Mouse (Mus musculus) neutrophil, adult 5-6 weeks (primary cell): ENCODE measurements at regions not wholly inside any gene's neighbourhood (a gene's known extent, or its start where the extent isn't known, plus 50 kb on each side); places are given as distances from the start of the nearest gene placed in this dataset.

Experiments
- ATAC-seq: fragments of 151-379, 151-347 bp; 2 replicates; pipeline ENCODE4 v1.8.0; 2017; ENCODE audit warnings: mild to moderate bottlenecking, moderate TSS enrichment; ENCODE audit not compliant: insufficient number of reproducible peaks, poor library complexity, low FRiP score, severe bottlenecking; ENCODE audit errors: extremely low read depth

DNA sequence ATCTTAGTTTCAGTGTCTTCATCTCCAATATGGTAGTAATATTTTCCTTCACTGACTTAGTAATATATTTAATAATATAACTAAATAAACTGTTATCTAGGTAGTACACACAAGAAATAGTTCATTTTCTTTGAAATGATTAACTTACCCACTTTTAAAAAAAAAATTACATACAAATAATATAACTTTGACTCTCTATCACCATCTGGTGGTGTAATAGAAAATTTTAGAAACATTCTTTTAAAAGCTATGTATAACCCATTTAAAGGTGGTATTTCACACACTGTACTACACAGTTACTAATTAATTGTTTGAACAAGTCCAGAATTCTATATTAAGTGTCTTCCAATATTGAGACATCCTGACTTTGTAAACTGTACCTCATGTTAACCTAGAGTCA, 53.9 kb upstream of the Olfr266 start:
- 0 out of 2 replicates have a peak, but pooled peaks have one; percentile 33 for ATAC-seq

DNA sequence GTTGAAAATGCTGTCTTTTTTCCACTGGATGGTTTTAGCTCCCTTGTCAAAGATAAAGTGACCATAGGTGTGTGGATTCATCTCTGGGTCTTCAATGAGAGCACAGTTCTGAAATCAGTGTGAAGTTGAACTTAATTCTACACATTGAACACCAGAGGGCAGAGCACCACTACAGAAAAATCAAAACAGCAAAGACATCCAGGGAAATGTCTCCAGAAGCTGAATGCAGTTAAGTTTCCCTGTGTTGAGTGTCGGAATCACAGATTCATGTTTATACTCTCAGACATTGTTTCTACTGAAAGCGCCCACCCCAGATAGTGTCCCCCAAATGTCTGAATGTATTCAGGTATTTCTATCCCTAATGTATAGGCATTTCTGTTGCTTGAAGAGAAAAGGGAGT, 77.1 kb upstream of the Olfr266 start:
- ATAC-seq, result no peak

DNA sequence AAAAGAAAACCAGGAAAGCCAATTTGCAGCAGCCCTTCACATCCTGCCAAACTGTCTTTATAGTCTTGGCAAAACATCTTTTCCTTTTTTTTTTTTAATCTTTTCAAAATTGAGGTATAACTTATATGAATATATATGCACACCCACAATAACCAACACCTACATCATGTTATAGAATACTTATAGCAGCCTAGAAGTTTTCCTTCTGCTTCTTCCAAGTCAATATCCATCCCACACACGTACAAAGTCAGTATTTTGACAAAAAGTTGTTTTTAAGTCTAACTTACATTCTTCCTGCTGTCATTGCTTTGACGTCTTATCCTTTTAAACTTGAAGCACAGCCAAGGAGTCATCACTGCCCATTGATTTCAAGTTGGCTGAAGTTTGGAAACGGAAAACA, 80.6 kb upstream of the Olfr266 start:
- no peak for ATAC-seq

DNA sequence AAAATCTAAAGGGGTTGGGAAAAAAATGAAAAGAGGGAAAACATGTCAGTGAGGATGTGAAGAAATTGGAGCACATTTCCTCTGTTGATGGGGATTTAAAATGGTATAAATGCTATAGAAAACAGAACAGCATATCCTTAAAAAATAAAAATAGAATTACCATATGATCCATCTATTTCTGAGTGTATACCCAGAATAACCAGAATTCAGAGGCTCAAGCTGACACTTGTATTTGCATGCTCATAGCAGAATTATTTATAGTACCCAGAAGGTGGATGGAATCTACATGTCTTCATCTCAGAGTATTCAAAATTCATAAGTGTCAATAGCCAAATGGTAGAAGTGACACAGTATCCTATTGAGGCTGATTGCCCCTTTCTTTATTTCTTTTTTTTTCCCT, 99.9 kb upstream of the Kcna3 start:
- ATAC-seq, result no peak

DNA sequence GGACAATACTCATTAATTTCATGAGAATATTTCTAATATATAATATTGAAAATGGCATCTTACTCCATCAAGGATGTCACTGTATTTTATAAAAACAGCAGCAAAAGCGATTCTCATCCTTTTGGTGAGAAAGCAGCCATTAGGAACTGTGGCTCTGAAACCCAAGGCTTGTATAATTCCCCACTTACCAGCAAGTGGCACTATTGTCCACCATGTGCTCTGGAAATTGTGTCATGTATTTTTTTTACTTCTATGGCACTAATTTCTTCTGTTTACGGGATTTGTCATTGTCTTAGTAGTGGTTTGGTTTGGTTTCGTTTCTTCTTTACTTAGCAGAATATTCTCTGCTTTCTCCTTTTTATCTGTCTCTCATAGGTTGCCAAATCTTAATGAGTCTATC, 95.9 kb upstream of the Kcna3 start:
- ATAC-seq, result peak; percentile 70

DNA sequence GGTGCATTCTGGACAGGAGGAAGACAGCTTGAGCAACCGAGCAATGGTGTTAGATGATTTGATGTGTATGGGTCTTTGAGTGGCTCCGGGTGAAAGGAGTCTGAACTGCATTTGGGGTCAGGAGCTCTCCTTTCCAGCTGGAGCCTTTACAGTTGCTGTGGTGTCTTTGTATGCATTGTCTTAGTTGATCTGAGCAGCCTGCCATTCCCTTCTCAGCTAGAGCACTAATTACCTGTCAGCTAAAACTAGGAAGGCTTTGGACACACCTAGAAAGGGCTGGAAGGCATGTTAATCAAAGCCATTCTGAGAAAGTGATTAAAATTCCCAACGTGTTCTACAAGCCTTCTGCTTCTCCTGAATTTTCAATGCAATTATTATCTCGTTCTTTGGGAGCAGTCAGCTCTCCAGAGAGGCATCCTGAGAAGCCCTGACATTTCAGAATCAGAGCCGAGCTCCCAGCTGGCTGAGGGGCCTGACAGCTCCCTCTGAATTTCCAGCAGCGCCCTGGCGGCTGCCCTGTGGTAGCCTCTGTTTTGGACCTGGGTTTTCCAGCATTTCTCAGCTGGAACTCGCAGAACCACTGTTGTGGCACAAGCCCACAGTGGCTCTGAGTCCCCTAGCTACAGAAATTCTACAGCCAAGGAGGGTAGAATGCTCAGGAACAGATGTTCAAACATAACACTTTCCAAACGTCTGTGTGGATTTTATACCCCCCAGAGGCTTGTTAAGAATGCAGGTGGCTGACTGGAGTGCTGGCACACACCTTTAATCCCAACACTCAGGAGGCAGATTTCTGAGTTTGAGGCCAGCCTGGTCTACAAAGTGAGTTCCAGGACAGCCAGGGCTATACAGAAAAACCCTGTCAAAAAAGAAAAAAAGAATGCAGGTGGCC, 80.2 kb upstream of the Kcna3 start:
- no peak for ATAC-seq

DNA sequence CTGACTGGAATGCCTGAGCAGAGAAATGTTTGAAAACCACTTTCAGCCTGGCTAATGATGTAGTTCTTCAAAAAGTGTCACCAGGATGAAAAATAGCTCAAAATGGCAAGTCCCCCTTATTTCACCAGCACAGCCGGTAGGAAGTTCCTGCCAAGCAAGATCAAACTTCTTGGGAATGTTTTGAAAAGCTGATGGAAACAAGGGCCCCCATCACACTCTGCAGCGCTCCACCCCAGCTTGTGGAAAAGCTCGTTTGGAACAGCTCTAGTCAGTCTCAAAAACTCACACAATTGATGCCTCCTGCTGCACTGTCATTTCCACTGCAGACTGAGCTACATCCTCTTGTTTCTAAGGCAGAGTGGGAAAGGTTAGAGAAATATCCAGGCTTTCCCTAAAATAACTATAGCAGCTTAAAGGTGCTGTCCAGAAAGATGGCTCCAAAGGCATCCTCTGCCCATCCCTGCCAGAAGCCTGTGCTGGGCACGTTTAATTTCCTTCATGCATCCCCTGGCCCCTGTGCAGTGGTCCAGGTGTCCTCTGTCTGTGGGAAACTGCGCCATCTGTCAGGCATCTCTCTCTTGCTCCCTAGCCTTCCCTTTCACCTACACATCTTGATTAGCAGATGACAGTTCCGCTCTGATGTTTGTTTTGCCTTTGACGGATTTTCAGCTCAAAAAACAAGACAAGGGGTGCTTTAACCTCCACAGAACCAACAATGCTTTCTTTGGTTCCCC, 78.6 kb upstream of the Kcna3 start:
- no peak for ATAC-seq

DNA sequence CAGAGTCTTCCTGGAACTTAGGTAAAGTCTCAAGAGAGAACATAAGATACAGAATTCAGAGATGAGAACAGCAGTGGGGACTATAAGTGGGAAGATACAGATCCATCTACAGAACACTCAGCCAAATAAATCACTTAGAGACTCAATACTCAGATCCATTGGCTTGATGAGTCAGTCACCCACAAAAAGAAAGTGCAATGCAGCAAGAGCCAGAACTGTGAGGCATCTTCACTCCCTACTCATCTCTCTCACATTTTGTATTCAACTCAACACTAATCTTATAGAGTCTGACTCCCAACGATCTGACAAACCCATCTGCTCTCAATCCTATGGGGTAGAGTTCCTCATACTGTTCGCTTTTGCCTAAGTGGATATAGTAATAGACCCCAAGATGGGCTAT, 77.8 kb upstream of the Kcna3 start:
- ATAC-seq, result no peak

DNA sequence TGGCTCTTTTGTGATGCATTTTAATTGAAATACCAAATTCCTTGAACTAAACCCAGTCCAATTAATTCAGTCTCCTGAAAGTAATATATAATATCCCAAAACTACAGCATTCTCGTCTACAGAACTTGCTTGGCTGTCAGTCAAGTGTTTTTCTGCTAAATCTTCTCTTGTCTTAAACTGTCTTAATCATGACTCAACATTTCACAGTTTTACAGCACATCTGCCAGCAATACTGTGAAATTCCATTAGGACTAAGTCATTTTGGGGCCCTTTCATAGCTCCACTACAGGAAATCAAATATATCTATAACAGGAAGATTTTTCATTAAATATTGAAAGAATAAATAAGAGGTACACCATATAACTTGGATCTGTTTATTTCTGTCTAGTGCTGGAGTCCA, 75.4 kb upstream of the Kcna3 start:
- no peak for ATAC-seq

DNA sequence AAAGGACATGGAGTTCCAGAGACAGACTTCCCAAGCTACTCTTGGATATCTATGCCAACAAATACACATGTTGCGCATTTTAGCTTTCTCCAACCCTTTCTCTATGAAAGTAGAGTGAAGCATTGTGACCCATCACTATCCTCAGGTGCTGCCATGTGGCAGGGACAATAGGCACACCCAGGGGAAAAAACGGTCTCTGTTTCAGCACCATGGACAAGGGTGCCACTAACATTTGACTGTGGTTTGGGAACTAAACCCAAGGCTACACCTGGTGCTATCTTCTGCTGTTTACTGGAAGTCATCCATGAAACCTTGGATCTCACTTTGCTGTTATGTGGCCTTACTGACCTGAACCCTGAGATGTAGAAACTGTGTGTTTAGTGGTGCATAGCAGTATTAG, 73.5 kb upstream of the Kcna3 start:
- no peak for ATAC-seq

DNA sequence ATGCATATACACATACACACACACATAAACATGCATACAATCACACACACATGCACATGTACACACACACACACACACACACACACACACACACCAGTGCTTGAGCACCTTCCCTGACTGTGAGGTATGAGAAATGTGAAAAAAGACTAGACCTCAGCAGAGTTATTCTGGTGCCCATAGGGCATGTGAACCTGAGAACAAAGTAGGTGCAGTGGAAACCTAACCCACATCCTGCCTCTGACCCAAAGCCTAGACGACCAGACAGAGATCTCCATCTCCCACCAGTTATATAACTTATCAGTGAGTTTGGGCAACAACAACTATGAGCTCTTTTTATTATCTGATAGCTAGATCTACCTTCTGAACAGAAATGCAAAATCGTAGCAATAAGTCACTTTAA, 69.8 kb upstream of the Kcna3 start:
- no peak for ATAC-seq

DNA sequence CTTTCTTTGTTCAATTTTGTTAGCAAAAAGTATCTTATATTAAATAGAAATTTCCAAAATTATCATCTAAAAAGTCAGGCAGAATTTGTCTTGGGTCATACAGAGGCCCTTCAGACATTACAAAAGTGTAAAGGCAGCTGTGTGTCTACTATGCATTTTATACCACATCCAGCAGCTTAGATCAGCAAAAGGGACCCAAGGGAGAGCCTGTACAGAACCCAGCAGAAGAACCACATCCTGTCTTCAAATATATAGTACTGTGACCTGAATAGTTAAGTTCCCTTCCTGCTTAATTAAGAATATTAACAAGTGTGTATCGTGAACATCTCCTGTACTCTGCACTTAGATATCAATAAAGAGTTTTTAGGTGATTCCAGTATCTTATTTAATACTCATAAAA, 68.5 kb upstream of the Kcna3 start:
- no peak for ATAC-seq

DNA sequence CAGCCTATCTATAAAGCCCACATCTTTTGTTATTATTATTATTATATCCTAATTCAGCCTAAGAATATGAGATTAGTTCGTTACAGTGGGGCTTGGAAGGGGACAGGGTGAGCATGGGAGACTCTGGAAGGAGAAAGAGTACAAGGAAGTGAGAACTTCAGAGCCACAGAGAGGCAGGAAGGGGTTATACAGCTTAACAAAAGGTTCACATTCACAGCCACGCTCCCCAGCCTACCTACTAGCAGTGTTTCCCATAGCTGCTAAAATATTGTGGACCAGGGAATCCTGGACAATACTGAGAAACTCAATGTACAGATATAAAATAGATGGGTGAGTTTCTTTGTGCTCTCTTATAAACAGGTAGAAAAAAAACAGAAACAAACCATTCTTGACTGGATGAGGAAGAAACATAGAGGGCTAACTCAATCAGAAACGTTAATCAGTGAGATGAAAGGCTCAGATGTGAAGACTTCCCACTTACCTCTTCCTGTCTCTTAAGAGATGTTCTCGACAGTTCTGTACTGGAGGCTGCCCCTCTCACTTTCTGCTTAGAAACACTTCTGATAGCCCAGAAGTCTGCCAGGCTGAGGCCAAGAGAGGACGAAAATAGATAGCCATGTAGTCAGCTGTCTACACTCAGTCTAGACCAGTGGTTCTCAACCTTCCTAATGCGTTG, 61.7 kb upstream of the Kcna3 start:
- no peak for ATAC-seq

DNA sequence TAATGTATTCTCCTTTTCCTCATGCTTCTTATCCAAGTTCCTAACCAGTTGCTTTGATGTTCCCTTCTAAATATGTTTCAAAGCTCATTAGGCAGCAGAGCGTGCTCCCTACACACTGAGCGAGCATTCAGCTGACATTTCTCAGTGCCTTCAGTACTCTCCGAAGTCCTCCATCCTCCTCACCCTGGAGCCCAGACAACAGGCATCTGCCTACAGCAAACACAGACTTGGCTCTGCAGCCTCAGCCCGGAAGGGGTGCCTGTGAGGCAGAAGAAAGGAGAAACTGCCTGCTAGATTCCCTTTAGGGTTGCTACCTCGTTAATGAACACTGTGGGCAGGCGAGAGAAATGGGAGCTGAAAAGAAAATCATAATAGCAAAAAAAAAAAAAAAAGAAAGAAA, 57.2 kb upstream of the Kcna3 start:
- no peak for ATAC-seq

DNA sequence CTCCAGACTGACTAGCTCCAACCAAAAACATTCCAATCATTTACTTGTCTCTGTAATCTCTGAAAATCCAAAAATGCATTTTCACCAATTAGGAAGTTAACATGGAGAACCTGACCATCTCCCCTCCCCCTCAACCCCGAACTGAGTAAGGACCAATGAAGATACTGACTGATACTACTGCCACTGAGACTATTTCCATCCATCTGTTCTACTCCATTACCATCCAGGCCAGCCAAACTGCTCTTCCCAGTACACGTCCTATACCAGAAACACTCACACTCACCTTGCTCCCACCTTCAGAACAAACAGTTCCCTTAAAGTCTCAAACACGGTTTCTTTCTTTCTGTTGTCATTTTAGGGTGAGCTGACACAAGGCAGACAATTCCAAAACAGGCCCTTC, 55.1 kb upstream of the Kcna3 start:
- no peak for ATAC-seq

DNA sequence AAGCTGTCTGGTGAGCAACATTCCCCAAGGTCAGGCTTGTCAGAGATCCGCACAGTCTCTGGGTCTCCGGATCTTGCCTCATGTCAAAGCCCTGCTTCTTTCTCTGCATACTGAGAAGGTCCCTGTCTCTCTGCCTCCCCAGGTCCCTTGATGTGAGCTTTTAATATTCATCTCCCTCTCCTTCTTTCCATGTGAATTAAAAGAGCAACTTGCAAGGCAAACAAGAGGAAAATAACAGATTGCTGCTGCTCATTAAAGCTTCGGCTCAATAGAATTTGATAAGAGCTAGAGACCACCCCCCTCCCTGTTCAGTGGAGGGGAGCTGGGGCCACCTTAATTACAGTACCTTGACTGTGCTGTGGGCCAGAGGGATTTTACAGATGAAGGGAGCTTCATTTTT, 54.6 kb upstream of the Kcna3 start:
- no peak for ATAC-seq

DNA sequence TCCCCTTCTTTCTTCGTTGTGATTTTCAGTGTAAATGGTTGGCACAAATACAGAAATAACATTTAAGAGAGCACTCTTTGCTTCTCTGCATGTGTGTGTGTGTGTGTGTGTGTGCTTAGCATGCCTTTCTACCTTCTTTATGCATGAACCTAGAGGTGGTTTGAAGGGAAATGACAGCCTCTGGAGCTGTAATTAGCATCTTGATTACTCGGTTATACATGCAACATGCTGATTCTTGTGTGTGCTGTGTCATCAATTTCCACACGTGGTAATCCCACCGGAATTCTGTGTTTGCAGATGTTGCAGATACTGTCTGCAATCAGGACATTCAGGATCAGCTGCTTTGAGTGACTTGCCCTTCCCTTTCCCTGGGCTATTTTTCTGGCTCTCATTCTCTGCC, 51.7 kb upstream of the Kcna3 start:
- ATAC-seq, result no peak
